Mouse (Mus musculus) myocyte (in vitro differentiated cells): ENCODE data around the gene Rps10.
A peak's percentile ranks its signal among the peaks of the same experiment; 100 is the strongest.

Source experiments
- MAX ChIP-seq: IDR thresholded peaks from one replicate; pipeline ENCODE4 v1.6.1; 2011; ENCODE audit warnings: low read depth, mild to moderate bottlenecking, control low read depth
- MYOD1 ChIP-seq, 3 experiments: IDR thresholded peaks; one replicate each; pipeline ENCODE4 v1.6.1; 2011; ENCODE audit warnings: control low read depth in 2 of 3, low read depth in 2 of 3, mild to moderate bottlenecking in 2 of 3, moderate library complexity in 1 of 3; ENCODE audit not compliant: insufficient read length in 2 of 3, control insufficient read depth in 1 of 3
- POLR2A ChIP-seq: IDR thresholded peaks from one replicate; pipeline ENCODE4 v1.6.1; 2011; ENCODE audit warnings: low read depth, mild to moderate bottlenecking, control low read depth, moderate library complexity; ENCODE audit not compliant: insufficient read length

- TF ChIP-seq MAX (no peak), POLR2A (peak; percentile 22), MYOD1 (IDR thresholded peaks at IDR 0.05; ENCODE audit: control insufficient read depth in 1 of 3, insufficient read length in 2 of 3, low read depth in 2 of 3) (no peak)
Measured at GRCm38 (mm10) chr17:27629249-27630020, 7.0 kb downstream of the Rps10 start.
